Mouse (Mus musculus): Measurements from ENCODE around the gene Ung. TPM values are rescaled to one million over a fixed set of nuclear protein-coding genes. Genes with fewer than 3 reads are reported as not detected.

The Ung gene
- polyA plus RNA-seq, 1 experiment from 2014 or later: 37.9 TPM

GRCm38 (mm10) chr5:114135516-114135915, 5.3 kb downstream of the Ung start:
- 88% methylated on average over 10 of the region's 10 CpGs for WGBS

GRCm38 (mm10) chr5:114137481-114138276, 7.5 kb downstream of the Ung start:
- no peak for ATAC-seq (replicated peaks; ENCODE audit: insufficient number of reproducible peaks, low FRiP score, low TSS enrichment, low read depth)
- no peak for DNase-seq (ENCODE audit: low spot score)
- H3K4me1 ChIP-seq (ENCODE audit: control insufficient read depth, insufficient read depth, low read length): no peaks in the 10 kb centered on the region
- H3K36me3 ChIP-seq (replicated peaks; ENCODE audit: control insufficient read depth, insufficient read depth, low read depth, low read length): no peaks in the 10 kb centered on the region
- H3K4me3 ChIP-seq (ENCODE audit: low read depth, low read length): no peak overlapping the region
- no peak overlapping the region for H3K4me2 ChIP-seq (ENCODE audit: low read depth, low read length)
- no peaks in the 10 kb centered on the region for H3K27me3 ChIP-seq (ENCODE audit: control insufficient read depth, insufficient read depth, low read length)
- no peaks in the 10 kb centered on the region for H3K9me3 ChIP-seq (replicated peaks; ENCODE audit: control insufficient read depth, low read length)
- H3K9ac ChIP-seq (replicated peaks; ENCODE audit: low read length): no peak overlapping the region
- WGBS: 88% methylated on average over 15 of the region's 15 CpGs
- no peak overlapping the region for H3K27ac ChIP-seq (replicated peaks; ENCODE audit: low read depth, low read length)

More at GRCm38 (mm10) chr5:114135516-114135915, 5.3 kb downstream of the Ung start:
- no peaks in the 10 kb centered on the region for H3K27me3 ChIP-seq (ENCODE audit: control insufficient read depth, insufficient read depth, low read length)
- no peaks in the 10 kb centered on the region for H3K4me1 ChIP-seq (ENCODE audit: control insufficient read depth, insufficient read depth, low read length)
- H3K27ac ChIP-seq (replicated peaks; ENCODE audit: low read depth, low read length): no peak overlapping the region
- DNase-seq (ENCODE audit: low spot score): no peak
- H3K36me3 ChIP-seq (replicated peaks; ENCODE audit: control insufficient read depth, insufficient read depth, low read depth, low read length): no peaks in the 10 kb centered on the region
- H3K9me3 ChIP-seq (replicated peaks; ENCODE audit: control insufficient read depth, low read length): no peaks in the 10 kb centered on the region
- H3K4me2 ChIP-seq (ENCODE audit: low read depth, low read length): no peak overlapping the region
- no peak for ATAC-seq (replicated peaks; ENCODE audit: insufficient number of reproducible peaks, low FRiP score, low TSS enrichment, low read depth)
- H3K4me3 ChIP-seq (ENCODE audit: low read depth, low read length): no peak overlapping the region
- no peak overlapping the region for H3K9ac ChIP-seq (replicated peaks; ENCODE audit: low read length)

GRCm38 (mm10) chr5:114138277-114139164, 8.3 kb downstream of the Ung start:
- Histone ChIP-seq H3K4me3 (ENCODE audit: low read depth, low read length) (no peak overlapping the region), H3K9me3 (replicated peaks; ENCODE audit: control insufficient read depth, low read length) (no peaks in the 10 kb centered on the region), H3K4me2 (ENCODE audit: low read depth, low read length) (no peak overlapping the region), H3K36me3 (replicated peaks; ENCODE audit: control insufficient read depth, insufficient read depth, low read depth, low read length) (no peaks in the 10 kb centered on the region), H3K27ac (replicated peaks; ENCODE audit: low read depth, low read length) (no peak overlapping the region), H3K27me3 (ENCODE audit: control insufficient read depth, insufficient read depth, low read length) (no peaks in the 10 kb centered on the region), H3K4me1 (ENCODE audit: control insufficient read depth, insufficient read depth, low read length) (no peaks in the 10 kb centered on the region), H3K9ac (replicated peaks; ENCODE audit: low read length) (no peak overlapping the region)
- no peak for DNase-seq (ENCODE audit: low spot score)
- no peak for ATAC-seq (replicated peaks; ENCODE audit: insufficient number of reproducible peaks, low FRiP score, low TSS enrichment, low read depth)
- WGBS: 84% methylated on average over 21 of the region's 21 CpGs

GRCm38 (mm10) chr5:114139175-114139574, 9.0 kb downstream of the Ung start:
- ATAC-seq (replicated peaks; ENCODE audit: insufficient number of reproducible peaks, low FRiP score, low TSS enrichment, low read depth): no peak
- H3K36me3 ChIP-seq (replicated peaks; ENCODE audit: control insufficient read depth, insufficient read depth, low read depth, low read length): no peaks in the 10 kb centered on the region
- H3K27ac ChIP-seq (replicated peaks; ENCODE audit: low read depth, low read length): no peak overlapping the region
- no peaks in the 10 kb centered on the region for H3K4me1 ChIP-seq (ENCODE audit: control insufficient read depth, insufficient read depth, low read length)
- no peak overlapping the region for H3K4me3 ChIP-seq (ENCODE audit: low read depth, low read length)
- peak; percentile 8 for DNase-seq (ENCODE audit: low spot score)
- no peak overlapping the region for H3K9ac ChIP-seq (replicated peaks; ENCODE audit: low read length)
- H3K9me3 ChIP-seq (replicated peaks; ENCODE audit: control insufficient read depth, low read length): no peaks in the 10 kb centered on the region
- H3K27me3 ChIP-seq (ENCODE audit: control insufficient read depth, insufficient read depth, low read length): no peaks in the 10 kb centered on the region
- 65% methylated on average over 9 of the region's 9 CpGs for WGBS
- H3K4me2 ChIP-seq (ENCODE audit: low read depth, low read length): no peak overlapping the region

GRCm38 (mm10) chr5:114146028-114146888, 16.1 kb downstream of the Ung start, which contains the start of gene Acacb:
Gene Acacb (plus strand): TSS chr5:114146535.
- no peak for ATAC-seq (replicated peaks; ENCODE audit: insufficient number of reproducible peaks, low FRiP score, low TSS enrichment, low read depth)
- no peak within 1 kb of the TSS for H3K27ac ChIP-seq (replicated peaks; ENCODE audit: low read depth, low read length)
- no peak within 1 kb of the TSS for H3K4me2 ChIP-seq (ENCODE audit: low read depth, low read length)

GRCm38 (mm10) chr5:114147043-114147972, 17.1 kb downstream of the Ung start:
- H3K27ac ChIP-seq (replicated peaks; ENCODE audit: low read depth, low read length): no peak overlapping the region
- no peak for ATAC-seq (replicated peaks; ENCODE audit: insufficient number of reproducible peaks, low FRiP score, low TSS enrichment, low read depth)
- H3K4me2 ChIP-seq (ENCODE audit: low read depth, low read length): no peak overlapping the region
- WGBS: 78% methylated on average over 14 of the region's 14 CpGs
- H3K9me3 ChIP-seq (replicated peaks; ENCODE audit: control insufficient read depth, low read length): no peaks in the 10 kb centered on the region
- H3K36me3 ChIP-seq (replicated peaks; ENCODE audit: control insufficient read depth, insufficient read depth, low read depth, low read length): no peaks in the 10 kb centered on the region
- H3K9ac ChIP-seq (replicated peaks; ENCODE audit: low read length): no peak overlapping the region
- no peaks in the 10 kb centered on the region for H3K4me1 ChIP-seq (ENCODE audit: control insufficient read depth, insufficient read depth, low read length)
- H3K27me3 ChIP-seq (ENCODE audit: control insufficient read depth, insufficient read depth, low read length): no peaks in the 10 kb centered on the region
- H3K4me3 ChIP-seq (ENCODE audit: low read depth, low read length): no peak overlapping the region
- DNase-seq (ENCODE audit: low spot score): no peak

More at GRCm38 (mm10) chr5:114146028-114146888, 16.1 kb downstream of the Ung start, which contains the start of gene Acacb:
- no peaks in the 10 kb centered on the region for H3K36me3 ChIP-seq (replicated peaks; ENCODE audit: control insufficient read depth, insufficient read depth, low read depth, low read length)
- no peaks in the 10 kb centered on the region for H3K27me3 ChIP-seq (ENCODE audit: control insufficient read depth, insufficient read depth, low read length)
- DNase-seq (ENCODE audit: low spot score): peak; percentile 15
- H3K9me3 ChIP-seq (replicated peaks; ENCODE audit: control insufficient read depth, low read length): no peaks in the 10 kb centered on the region
- WGBS: 35% methylated on average over 19 of the region's 19 CpGs
- no peak within 1 kb of the TSS for H3K4me3 ChIP-seq (ENCODE audit: low read depth, low read length)
- H3K9ac ChIP-seq (replicated peaks; ENCODE audit: low read length): no peak within 1 kb of the TSS
- H3K4me1 ChIP-seq (ENCODE audit: control insufficient read depth, insufficient read depth, low read length): no peaks in the 10 kb centered on the region
